Mouse (Mus musculus): ENCODE results near the gene Satb2.
"Not testable (repeated sequence)": the region's sequence is repeated elsewhere in the genome, so short reads cannot be mapped to it uniquely, and the experiment has no call there.

Satb2 gene

DNA sequence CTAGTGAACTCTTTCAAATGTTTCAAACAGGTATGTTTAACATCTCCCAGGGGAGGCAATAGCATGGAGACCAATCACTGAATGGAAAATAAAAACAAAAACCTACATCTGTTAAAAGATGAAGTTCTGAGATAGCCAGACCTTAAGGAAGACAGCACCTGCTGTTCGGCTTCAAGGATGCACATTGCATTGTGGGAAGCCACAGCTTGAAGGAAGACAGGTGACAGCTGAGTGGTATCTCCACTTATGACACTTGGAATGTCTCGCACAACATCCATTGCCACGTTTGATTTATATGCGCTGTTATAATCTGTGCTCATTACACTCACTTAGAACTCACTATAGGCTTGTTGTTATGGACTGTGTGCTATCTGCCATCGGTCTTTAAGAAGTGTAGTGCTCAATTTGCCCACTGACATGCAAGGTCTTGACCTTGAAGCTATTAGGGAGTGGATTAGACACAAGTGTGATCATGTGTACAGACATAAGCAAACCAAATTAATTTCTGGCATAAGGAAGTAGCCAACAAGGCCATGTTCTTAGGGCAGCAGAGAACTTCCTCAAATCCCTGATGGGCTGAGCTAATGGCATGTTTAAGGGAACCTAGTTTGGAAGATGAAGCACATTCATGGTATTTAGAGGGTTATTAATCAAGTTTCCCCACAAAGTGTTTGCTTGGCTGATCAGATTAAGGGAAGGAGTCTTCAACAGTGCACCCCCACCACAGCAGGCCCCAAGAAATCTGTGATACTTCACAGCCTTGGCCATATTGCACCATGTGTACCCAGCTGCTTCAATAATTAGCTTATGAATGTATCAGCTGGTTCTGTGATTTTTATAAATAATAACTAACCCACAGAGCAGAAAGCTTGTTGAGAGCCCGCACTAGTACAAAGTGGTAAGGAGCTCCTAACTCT is 144.2 kb downstream of the Satb2 start:
- DNase-seq (ENCODE audit: low read depth, low spot score) = no peak

GRCm38 (mm10) chr1:56833307-56833706 is 145.1 kb downstream of the Satb2 start:
- peak; percentile 25 for DNase-seq (ENCODE audit: low read depth, low spot score)

DNA sequence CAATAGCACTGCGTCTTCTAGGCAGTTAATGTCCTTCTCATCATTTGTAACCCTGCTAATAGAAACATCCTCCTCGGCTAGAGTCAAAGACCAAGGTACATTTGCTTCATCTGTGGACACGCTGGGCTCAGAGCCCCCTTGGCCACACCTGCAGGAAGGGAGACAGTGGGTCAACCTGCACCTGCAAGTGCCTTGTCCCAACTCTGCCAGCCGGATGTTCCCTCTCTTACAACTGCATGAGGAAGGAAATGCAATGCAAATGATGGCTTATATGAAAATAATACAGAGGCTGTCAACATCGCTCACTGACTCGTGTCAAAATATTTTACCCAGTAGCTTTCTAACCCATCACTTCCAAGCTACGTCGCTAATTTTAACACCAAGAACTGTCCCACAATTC is 145.7 kb downstream of the Satb2 start:
- DNase-seq (ENCODE audit: low read depth, low spot score) = no peak

GRCm38 (mm10) chr1:56822735-56823134 is 155.7 kb downstream of the Satb2 start:
- DNase-seq (ENCODE audit: low read depth, low spot score) = no peak

DNA sequence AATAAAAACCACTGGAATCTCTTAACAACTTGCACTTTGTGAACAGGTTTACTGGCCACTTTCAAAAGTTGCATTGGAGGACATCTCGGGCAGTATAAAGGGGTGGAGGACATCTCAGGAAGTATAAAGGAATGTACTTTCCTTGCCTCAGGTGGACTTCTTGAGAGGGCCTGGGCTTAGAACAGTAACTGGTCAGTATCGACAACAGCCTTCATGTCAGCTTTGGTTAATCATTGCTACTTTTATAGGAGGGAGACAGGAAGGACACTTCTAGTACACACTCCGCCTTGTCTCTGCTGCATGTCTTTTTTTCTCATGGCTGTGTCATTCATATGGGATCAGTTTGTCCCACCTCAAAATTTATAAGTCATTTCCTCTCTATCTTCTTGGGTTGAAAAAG is 156.4 kb downstream of the Satb2 start:
- no peak for DNase-seq (ENCODE audit: low read depth, low spot score)

- DNase-seq (ENCODE audit: low read depth, low spot score) = no peak
These were observed 164.9 kb downstream of the Satb2 start for GRCm38 (mm10) chr1:56813506-56813905.

DNA sequence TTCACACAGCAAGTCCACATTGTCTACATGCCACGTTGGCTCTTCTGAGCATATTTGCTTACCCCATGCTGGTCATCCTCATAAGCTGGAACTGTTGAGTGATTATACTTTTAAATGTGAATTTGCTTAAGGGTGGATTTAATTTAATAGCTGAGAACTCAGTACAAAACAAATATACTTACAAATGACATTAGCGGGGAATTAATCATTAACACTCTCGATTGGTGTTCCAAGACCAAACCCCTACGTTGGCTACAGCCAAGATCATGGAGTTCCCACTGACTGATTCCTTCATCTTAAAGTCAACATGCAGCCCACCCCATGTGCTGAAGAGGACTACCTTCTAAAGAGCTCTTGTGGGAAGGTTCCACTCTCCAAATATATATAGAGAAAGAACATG is 165.5 kb downstream of the Satb2 start:
- DNase-seq (ENCODE audit: low read depth, low spot score) = no peak

- DNase-seq (ENCODE audit: low read depth, low spot score) = no peak
These were observed 167.0 kb downstream of the Satb2 start for GRCm38 (mm10) chr1:56811486-56811885.

DNA sequence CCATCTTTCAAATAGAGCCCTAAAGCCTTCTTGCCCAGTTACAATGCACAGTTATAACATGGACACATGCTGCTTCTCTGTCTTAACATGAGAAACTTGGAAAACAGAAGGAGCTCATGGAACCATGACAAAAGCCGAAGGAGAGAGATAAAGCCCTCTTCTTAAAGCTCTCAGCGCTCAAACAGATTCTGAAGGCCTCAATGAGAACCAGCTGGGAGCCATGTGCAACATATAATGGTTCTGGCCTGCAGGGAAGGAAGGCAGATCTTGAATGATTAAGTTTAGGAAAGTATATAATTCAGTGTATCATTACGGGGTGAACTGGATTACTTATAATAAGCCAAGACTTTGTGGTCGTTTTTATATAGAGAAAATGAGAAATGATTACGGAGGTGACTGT is 172.4 kb downstream of the Satb2 start:
- peak; percentile 10 for DNase-seq (ENCODE audit: low read depth, low spot score)

DNA sequence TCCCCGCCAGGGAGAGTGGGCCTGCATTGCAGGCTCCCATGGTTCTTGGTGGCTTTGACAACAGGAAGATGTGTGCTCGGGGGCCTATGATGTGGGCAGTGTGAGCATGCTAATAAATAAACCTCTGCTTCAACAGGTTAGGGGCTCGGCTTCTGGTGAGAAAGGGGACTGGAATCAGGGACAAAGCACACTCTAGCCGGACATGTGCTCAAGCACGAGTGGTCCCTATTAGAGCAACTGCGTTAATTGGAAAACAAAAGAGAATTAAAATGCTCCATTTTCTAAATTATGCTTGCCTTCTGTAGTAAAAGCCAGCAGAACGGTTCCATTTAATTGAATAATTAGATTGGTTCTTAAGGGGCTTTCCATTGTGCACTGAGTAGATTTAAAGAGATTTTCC is 177.8 kb downstream of the Satb2 start:
- no peak for DNase-seq (ENCODE audit: low read depth, low spot score)

GRCm38 (mm10) chr1:56795016-56795608 is 183.3 kb downstream of the Satb2 start:
- DNase-seq (ENCODE audit: low read depth, low spot score) = no peak

DNA sequence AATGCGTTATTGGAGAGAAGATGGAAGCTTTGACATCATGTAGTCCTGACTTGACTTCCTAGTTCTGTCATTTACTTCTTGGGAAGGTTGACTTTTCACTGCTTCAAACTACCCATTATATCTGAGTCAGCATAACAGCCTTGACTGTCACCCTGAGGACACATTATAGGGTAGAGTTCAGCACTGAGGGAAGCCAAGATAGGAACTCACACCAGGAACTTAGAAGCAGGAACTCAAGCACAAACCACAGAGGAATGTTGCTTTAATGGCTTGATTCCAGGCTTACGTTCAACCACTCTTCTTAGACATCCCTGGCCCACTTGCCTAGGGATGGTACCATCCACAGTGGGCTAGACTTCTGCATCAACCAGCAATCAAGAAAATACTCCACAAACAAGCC is 188.8 kb downstream of the Satb2 start:
- DNase-seq (ENCODE audit: low read depth, low spot score) = no peak

DNA sequence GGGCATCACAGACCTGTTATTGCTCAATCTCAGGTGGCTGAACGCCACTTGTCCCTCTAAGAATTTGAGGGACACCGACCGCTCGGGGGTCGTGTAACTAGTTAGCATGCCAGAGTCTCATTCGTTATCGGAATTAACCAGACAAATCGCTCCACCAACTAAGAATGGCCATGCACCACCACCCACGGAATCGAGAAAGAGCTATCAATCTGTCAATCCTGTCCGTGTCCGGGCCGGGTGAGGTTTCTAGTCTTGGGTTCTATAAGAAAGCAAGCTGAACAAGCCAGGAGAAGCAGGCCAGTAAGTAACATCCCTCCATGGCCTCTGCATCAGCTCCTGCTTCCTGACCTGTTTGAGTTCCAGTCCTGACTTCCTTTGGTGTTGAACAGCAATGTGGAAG is 196.3 kb downstream of the Satb2 start:
- not testable (repeated sequence) for DNase-seq (ENCODE audit: low read depth, low spot score)

- no peak for DNase-seq (ENCODE audit: low read depth, low spot score)
These were observed 214.2 kb downstream of the Satb2 start for GRCm38 (mm10) chr1:56764205-56764604.

GRCm38 (mm10) chr1:56761512-56761911 is 216.9 kb downstream of the Satb2 start:
- no peak for DNase-seq (ENCODE audit: low read depth, low spot score)

DNA sequence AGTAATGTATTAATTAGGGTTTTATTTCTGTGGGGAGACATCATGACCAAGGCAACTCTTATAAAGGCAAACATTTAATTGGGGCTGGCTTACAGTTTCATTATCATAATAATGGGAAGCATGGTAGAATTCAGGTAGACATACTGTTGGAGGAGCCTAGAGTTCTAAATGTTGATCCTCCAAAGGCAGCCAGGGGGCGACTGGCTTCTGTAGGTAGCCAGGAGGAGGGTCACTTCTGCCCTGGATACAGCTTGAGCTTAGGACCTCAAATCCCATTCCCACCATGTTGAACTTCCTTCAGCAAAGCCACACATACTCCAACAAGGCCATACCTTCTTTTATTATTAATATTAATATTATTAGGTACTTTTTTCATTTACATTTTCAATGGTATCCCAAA is 225.2 kb downstream of the Satb2 start:
- DNase-seq (ENCODE audit: low read depth, low spot score) = no peak

- DNase-seq (ENCODE audit: low read depth, low spot score) = no peak
These were observed 227.8 kb downstream of the Satb2 start for GRCm38 (mm10) chr1:56750693-56751092.

GRCm38 (mm10) chr1:56749629-56750311 is 228.7 kb downstream of the Satb2 start:
- no peak for DNase-seq (ENCODE audit: low read depth, low spot score)

- DNase-seq (ENCODE audit: low read depth, low spot score) = no peak
These were observed 229.5 kb downstream of the Satb2 start for GRCm38 (mm10) chr1:56748876-56749493.
